Mouse (Mus musculus) left cerebral cortex, adult 8-10 months (tissue): ENCODE measurements around the gene Adcy9. TPM values are rescaled to one million over a fixed set of nuclear protein-coding genes. Genes with fewer than 3 reads are reported as not detected.

ENCODE experiments used
- DNase-seq, 2 experiments: peaks; one replicate each; pipeline ENCODE4 v3.0.0; 2022; ENCODE audit warnings: low spot score in 2 of 2
- total RNA-seq, 4 experiments: library from RNA; stranded (reverse); gene quantifications; 2 replicates each; pipeline ENCODE4 v1.2.4; 2022

Gene Adcy9
- total RNA-seq, 4 experiments from 2014 or later = 65.7 to 71.7 (median 69.8) TPM

- DNase-seq = no peak
These were observed 25.2 kb downstream of the Adcy9 start for GRCm38 (mm10) chr16:4394991-4395590.

- no peak for DNase-seq
These were observed 36.7 kb downstream of the Adcy9 start for GRCm38 (mm10) chr16:4383473-4384038.

- DNase-seq = no peak
These were observed 37.9 kb downstream of the Adcy9 start for GRCm38 (mm10) chr16:4382406-4382805.

GRCm38 (mm10) chr16:4381487-4381886, 38.8 kb downstream of the Adcy9 start:
- no peak for DNase-seq

- DNase-seq = no peak
These were observed 41.5 kb downstream of the Adcy9 start for GRCm38 (mm10) chr16:4378788-4379187.

- no peak for DNase-seq
These were observed 42.7 kb downstream of the Adcy9 start for GRCm38 (mm10) chr16:4377556-4377955.

GRCm38 (mm10) chr16:4374780-4375380, 45.4 kb downstream of the Adcy9 start:
- no peak for DNase-seq

- DNase-seq = no peak
These were observed 46.0 kb downstream of the Adcy9 start for GRCm38 (mm10) chr16:4374270-4374669.

- no peak for DNase-seq
These were observed 49.3 kb downstream of the Adcy9 start for GRCm38 (mm10) chr16:4371039-4371438.

GRCm38 (mm10) chr16:4370141-4370541, 50.2 kb downstream of the Adcy9 start:
- no peak for DNase-seq

GRCm38 (mm10) chr16:4367930-4368329, 52.4 kb downstream of the Adcy9 start:
- DNase-seq = no peak

GRCm38 (mm10) chr16:4367291-4367690, 53.0 kb downstream of the Adcy9 start:
- no peak for DNase-seq

- DNase-seq = no peak
These were observed 53.6 kb downstream of the Adcy9 start for GRCm38 (mm10) chr16:4366671-4367070.

- DNase-seq = no peak
These were observed 56.8 kb downstream of the Adcy9 start for GRCm38 (mm10) chr16:4363341-4364116.

GRCm38 (mm10) chr16:4355260-4356043, 64.8 kb downstream of the Adcy9 start:
- DNase-seq = no peak

GRCm38 (mm10) chr16:4342579-4342978, 77.7 kb downstream of the Adcy9 start:
- DNase-seq = peak in 1 of 2 experiments; percentile 67

- DNase-seq = peak in 1 of 2 experiments; percentile 49
These were observed 78.8 kb downstream of the Adcy9 start for GRCm38 (mm10) chr16:4341316-4342062.

GRCm38 (mm10) chr16:4339216-4339615, 81.1 kb downstream of the Adcy9 start:
- peak in 1 of 2 experiments; percentile 6 for DNase-seq

- no peak for DNase-seq
These were observed 83.0 kb downstream of the Adcy9 start for GRCm38 (mm10) chr16:4337269-4337668.

- DNase-seq = no peak
These were observed 86.5 kb downstream of the Adcy9 start for GRCm38 (mm10) chr16:4333788-4334187.

- DNase-seq = no peak
These were observed 86.9 kb downstream of the Adcy9 start for GRCm38 (mm10) chr16:4333371-4333770.
